Mouse (Mus musculus): ENCODE results near the gene Stx1a.

Gene Stx1a

GRCm38 (mm10) chr5:135023344-135024173 lies at the start of gene Stx1a:
TSS of gene Stx1a (plus strand) at chr5:135023482.
- DNase-seq (ENCODE audit: low read depth, low spot score): peak; percentile 73

- no peak for DNase-seq (ENCODE audit: low read depth, low spot score)
Observed at GRCm38 (mm10) chr5:134973526-134973925, 49.8 kb upstream of the Stx1a start.

- DNase-seq (ENCODE audit: low read depth, low spot score): no peak
Observed at GRCm38 (mm10) chr5:134974294-134974693, 49.0 kb upstream of the Stx1a start.

- DNase-seq (ENCODE audit: low read depth, low spot score): no peak
Observed at GRCm38 (mm10) chr5:134974921-134975320, 48.4 kb upstream of the Stx1a start.

DNA sequence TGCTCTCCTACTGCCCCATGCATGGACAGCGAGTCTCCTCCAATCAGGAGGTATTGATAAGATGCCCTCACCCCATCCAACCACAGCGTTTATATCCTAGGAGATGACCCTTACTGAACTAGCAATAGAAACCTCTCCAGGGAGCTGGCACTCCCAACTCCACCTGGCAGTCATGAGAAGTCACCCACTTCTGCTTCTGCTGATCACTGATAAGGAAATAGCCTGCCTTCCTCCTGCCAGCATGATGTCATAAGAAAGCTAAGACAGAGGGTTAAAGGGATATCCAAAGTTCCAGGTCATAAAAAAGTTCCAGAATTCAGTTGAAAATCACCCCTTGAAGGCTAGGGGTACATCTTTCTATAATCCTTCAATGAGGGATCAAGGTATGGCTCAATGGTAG lies 47.1 kb upstream of the Stx1a start:
- no peak for DNase-seq (ENCODE audit: low read depth, low spot score)

DNA sequence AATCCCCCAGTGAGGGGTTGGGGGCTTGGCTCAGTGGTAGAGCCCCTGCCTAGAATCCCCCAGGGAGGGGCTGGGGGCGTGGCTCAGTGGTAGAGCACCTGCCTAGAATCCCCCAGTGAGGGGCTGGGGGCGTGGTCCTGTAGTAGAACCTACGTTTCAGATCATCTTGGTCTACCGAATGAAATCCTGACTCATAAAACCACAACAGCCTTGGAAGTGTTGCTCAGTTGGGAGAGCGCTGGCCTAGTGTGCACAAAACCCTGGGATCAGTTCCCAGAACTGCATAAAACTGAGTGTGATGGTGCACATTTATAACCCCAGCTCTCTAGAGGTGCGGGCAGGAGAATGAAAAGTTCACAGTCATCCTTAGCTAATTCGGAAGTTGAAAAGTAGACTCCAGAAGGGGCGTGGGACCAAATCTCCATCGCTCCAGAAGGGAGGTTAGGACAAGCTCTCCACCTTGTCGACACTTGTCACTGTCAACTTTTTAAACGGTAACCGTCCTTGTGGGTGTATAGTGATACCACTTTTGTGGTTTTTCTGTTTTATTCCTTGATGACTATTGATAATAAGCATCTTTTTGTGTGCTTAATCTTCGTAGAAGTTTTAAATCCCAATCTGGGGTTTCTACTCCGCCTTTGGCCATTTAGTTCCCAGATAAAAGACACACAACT lies 46.6 kb upstream of the Stx1a start:
- no peak for DNase-seq (ENCODE audit: low read depth, low spot score)

DNA sequence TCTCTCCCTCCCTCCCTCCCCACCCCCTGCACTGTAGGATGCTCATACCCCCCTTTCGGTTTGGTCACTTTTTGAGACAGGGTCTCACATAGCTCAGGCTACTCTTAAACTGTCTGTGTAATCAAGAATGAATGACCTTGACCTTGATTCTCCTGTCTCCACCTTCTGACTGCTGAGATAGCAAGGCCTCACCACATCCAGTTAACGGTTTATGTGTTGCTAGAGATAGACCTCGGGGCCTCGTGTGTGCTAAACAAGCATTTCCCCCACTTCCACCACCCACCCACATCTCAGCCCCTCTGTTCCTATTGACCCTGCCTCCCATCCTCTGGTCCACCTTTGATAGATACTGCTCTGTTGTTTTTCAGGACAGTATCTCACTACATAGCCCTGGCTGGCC lies 45.4 kb upstream of the Stx1a start:
- no peak for DNase-seq (ENCODE audit: low read depth, low spot score)

DNA sequence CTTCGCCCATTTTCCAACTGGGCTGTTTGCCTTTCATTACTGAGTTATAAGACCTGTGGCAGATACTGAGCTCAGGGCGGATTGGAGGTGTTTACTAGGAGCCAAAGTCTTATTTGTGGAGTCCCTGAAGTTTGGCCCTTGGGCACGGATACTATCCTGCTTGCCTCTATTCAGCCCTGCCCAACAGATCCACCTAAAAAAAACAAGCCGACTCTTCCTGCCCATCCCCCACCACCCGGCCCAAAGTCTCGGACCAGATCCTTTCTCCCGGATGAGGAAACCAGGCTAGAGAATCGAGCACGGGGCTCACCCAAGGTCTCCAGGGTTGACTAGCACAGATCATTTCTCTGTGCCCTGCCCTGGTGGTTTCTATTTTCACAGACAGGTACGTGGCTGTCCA lies 42.1 kb upstream of the Stx1a start:
- no peak for DNase-seq (ENCODE audit: low read depth, low spot score)

DNA sequence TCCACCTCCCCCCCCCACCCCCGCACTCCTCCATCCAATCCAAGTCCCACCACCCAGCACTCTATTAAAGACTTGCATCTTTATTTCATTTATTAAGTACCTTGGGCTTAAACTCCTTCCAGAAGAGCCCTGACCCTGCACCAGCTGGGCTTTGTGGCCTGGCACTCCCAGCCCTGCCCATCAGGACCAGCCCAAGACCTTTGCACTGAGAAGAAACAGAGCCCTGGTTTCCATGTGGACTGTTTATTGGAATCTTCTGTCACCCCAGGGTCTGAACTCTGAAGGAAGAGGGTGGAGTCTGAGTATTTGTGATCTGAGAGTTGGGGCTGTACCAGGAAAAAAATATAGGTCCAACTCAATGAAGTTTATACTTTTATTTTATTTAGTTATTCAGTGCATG lies 40.2 kb upstream of the Stx1a start:
- DNase-seq (ENCODE audit: low read depth, low spot score): no peak

- DNase-seq (ENCODE audit: low read depth, low spot score): no peak
Observed at GRCm38 (mm10) chr5:134983771-134984170, 39.5 kb upstream of the Stx1a start.

DNA sequence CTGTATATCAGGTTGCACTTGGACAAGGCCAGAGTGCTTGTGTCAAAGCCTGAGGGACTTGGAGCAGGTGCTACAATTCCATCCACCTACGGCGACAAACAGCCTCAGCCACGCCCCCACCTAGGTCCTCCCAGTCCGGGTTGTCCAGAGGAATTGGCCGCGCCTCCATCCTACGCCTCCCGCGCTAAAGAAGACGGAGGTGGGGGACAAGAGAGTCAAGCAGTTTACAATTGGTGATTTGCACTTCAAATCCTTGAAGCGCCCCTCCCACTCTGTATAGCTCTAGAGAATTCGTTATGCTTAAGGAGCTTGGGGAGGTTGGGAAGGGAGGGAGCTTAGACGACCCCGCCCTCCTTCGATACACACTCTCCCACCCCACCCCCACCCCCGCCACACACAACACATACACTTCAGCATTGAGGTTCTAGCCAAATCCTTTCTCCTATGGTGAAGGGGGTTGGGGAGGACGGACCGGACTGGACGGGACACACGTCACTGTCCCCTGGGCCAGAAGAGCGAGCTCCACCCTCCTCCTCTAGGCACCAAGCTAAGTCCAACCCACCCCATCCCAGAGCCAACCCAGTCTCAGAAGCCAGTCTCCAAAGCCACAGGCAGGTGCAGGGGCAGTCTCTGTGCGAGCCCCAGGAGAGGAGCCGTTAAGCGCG lies 37.5 kb upstream of the Stx1a start, which contains the start of gene Cldn3:
Gene Cldn3, plus strand, starts transcription at position 582 of the 665 bp plus-strand sequence.
- DNase-seq (ENCODE audit: low read depth, low spot score): no peak

DNA sequence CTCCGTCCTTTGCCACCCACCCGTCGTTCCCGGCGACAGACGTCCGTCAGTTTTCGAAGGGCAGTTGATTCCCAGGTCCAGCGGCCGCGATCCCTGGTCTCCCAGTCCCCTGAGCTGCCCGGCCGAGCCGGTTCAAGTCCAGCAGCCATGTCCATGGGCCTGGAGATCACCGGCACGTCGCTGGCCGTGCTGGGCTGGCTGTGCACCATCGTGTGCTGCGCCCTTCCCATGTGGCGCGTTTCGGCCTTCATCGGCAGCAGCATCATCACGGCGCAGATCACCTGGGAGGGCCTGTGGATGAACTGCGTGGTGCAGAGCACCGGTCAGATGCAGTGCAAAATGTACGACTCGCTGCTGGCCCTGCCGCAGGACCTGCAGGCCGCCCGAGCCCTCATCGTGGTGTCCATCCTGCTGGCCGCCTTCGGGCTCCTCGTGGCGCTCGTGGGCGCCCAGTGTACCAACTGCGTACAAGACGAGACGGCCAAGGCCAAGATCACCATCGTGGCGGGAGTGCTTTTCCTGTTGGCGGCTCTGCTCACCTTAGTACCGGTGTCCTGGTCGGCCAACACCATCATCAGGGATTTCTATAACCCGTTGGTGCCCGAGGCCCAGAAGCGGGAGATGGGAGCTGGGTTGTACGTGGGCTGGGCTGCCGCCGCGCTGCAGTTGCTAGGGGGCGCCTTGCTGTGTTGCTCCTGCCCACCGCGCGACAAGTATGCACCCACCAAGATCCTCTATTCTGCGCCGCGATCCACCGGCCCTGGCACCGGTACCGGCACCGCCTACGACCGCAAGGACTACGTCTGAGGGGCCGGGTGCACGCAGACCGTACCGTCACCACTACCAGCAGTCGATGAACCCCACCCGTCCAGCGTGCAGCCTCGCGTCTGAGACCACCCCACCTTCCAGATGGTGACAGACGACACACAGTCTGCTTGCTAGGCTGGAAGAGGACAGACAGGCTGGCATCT lies 36.7 kb upstream of the Stx1a start:
- DNase-seq (ENCODE audit: low read depth, low spot score): no peak

- DNase-seq (ENCODE audit: low read depth, low spot score): no peak
Observed at GRCm38 (mm10) chr5:134989166-134989565, 34.1 kb upstream of the Stx1a start.

GRCm38 (mm10) chr5:134989741-134990140 lies 33.5 kb upstream of the Stx1a start:
- peak; percentile 31 for DNase-seq (ENCODE audit: low read depth, low spot score)

DNA sequence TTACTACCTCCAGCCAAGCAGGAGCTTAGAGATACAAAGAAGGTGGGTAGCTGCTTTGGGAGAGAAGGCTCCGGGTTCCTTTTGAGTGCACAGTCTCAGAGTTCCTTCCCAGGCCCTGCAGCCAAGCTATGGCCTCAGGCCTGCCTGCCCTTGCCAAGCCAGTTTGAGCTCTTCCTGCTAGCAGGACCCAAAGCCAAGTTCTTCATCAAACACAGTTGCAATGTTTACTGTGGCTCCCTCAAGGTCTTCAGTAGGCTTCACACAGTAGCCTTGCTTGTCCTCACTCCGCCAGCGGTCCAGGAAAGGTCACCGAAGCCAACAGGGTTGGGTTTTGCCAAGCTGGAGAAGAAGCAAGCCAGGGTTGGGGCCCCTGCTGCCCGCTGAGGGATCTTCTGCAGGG lies 30.7 kb upstream of the Stx1a start:
- no peak for DNase-seq (ENCODE audit: low read depth, low spot score)

DNA sequence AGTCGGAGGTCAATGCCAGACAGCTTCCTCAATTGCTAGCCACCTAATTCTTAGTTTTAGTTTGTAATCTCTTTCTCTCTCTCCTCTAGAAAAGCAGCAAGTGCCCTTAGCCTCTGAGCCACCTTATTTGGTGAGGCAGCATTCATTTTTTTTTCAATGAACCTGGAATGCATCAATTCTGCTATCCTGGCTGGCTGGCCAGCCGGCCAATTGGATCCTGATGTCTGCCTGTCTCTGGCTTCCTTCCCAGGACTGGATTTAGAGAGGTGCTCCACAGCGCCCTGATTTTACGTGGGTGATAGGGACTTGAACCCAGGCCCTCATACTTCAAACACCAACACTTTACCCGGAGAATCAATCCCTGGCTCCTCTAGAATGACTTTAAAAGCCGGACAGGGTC lies 24.9 kb upstream of the Stx1a start:
- DNase-seq (ENCODE audit: low read depth, low spot score): no peak

GRCm38 (mm10) chr5:134999797-135000196 lies 23.5 kb upstream of the Stx1a start:
- no peak for DNase-seq (ENCODE audit: low read depth, low spot score)

GRCm38 (mm10) chr5:135000751-135001150 lies 22.5 kb upstream of the Stx1a start:
- DNase-seq (ENCODE audit: low read depth, low spot score): no peak

GRCm38 (mm10) chr5:135001309-135001708 lies 22.0 kb upstream of the Stx1a start:
- DNase-seq (ENCODE audit: low read depth, low spot score): no peak

- no peak for DNase-seq (ENCODE audit: low read depth, low spot score)
Observed at GRCm38 (mm10) chr5:135002151-135002550, 21.1 kb upstream of the Stx1a start.
